Mouse (Mus musculus) hindbrain, embryonic 16.5 days (tissue): ENCODE results near the gene Scn8a. TPM values are rescaled to one million over a fixed set of nuclear protein-coding genes. Genes with fewer than 3 reads are reported as not detected.

Experiments
- ATAC-seq: fragments of 200-750 bp; cut with Nextera tagmentation; 2 replicates; pipeline ENCODE4 v1.8.0; 2017; ENCODE audit warnings: moderate TSS enrichment, moderate library complexity
- H3K27ac ChIP-seq: fragments of 300-500 bp; sonication (generic); 2 replicates; pipeline ENCODE4 v1.5.1; 2014; ENCODE audit warnings: low read depth, mild to moderate bottlenecking, control low read depth, low read length, moderate library complexity
- H3K27me3 ChIP-seq: fragments of 300-500 bp; sonication (generic); replicated peaks from 2 replicates; pipeline ENCODE4 v1.6.1; 2014; ENCODE audit warnings: low read length; ENCODE audit not compliant: control insufficient read depth, insufficient read depth
- H3K36me3 ChIP-seq: fragments of 300-500 bp; sonication (generic); 2 replicates; pipeline ENCODE4 v1.6.1; 2014; ENCODE audit warnings: mild to moderate bottlenecking, low read length, moderate library complexity, mixed read lengths; ENCODE audit not compliant: control insufficient read depth, insufficient read depth
- H3K4me1 ChIP-seq: fragments of 300-500 bp; sonication (generic); 2 replicates; pipeline ENCODE4 v1.6.1; 2014; ENCODE audit warnings: low read depth, low read length; ENCODE audit not compliant: control insufficient read depth, insufficient read depth
- H3K4me2 ChIP-seq: fragments of 300-500 bp; sonication (generic); 2 replicates; pipeline ENCODE4 v1.6.1; 2014; ENCODE audit warnings: mild to moderate bottlenecking, low read length, control low read depth, moderate library complexity
- H3K4me3 ChIP-seq: fragments of 300-500 bp; sonication (generic); 2 replicates; pipeline ENCODE4 v1.5.1; 2014; ENCODE audit warnings: mild to moderate bottlenecking, low read length, control low read depth, moderate library complexity
- H3K9ac ChIP-seq: fragments of 300-500 bp; sonication (generic); 2 replicates; pipeline ENCODE4 v1.6.1; 2014; ENCODE audit warnings: low read depth, mild to moderate bottlenecking, control low read depth, low read length, moderate library complexity
- H3K9me3 ChIP-seq: fragments of 300-500 bp; sonication (generic); 2 replicates; pipeline ENCODE4 v1.6.1; 2014; ENCODE audit warnings: mild to moderate bottlenecking, low read length, moderate library complexity; ENCODE audit not compliant: control insufficient read depth
- WGBS: fragments of 180-500 bp; shearing (Covaris S2); extraction: QIAGEN DNeasy Blood & Tissue Kit; methylation state at CpG from one replicate; pipeline ENCODE4 v1.1.7; 2014; 5-methylcytosine and 5-hydroxymethylcytosine counted together
- polyA plus RNA-seq: library from polyadenylated mRNA; unstranded; fragments of >200 nt; fragmentation: Nextera tagmentation; extraction: Ambion mirVana; gene quantifications from 2 replicates; pipeline ENCODE4 v1.2.1, GENCODE M21; 2015

The Scn8a gene
- polyA plus RNA-seq, 1 experiment from 2014 or later, result 11.6 TPM

- ATAC-seq, result peak; percentile 65; the same call in 1 of the 2 replicates
- peaks cover 3% of the 10 kb centered on the region; the same call in 1 of the 2 replicates for H3K36me3 ChIP-seq
- H3K27me3 ChIP-seq, result no peaks in the 10 kb centered on the region
- no peak overlapping the region for H3K9ac ChIP-seq
- WGBS, result 15% methylated on average over 14 of the region's 15 CpGs
- H3K4me1 ChIP-seq, result peaks cover 4% of the 10 kb centered on the region; the same call in 1 of the 2 replicates
- no peaks in the 10 kb centered on the region for H3K9me3 ChIP-seq
- H3K27ac ChIP-seq, result no peak overlapping the region
- H3K4me3 ChIP-seq, result peak overlapping the region; percentile 29
- H3K4me2 ChIP-seq, result peak overlapping the region; percentile 52
Observed at GRCm38 (mm10) chr15:101006251-101007040, 136.8 kb downstream of the Scn8a start.

DNA sequence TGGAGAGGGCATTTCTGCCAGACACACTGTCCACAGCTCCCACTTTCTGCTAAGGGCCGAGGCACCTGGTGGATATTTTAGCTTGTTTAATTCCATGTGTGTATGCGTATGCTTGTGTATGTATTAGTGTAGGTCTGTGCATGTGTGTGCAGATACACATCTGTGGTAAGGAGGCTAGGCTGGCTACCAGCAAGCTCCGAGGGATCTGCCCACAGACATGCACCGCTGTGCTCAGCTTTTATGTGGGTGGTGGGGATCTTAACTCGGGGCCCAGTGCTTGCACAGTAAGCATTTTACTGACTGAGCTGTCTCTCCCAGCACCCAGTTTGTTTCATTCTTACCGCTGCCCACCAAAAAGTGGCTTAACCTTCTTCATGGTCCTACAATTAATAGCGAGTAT, 137.6 kb downstream of the Scn8a start:
- no peak overlapping the region for H3K9ac ChIP-seq
- H3K4me3 ChIP-seq, result no peak overlapping the region
- ATAC-seq, result no peak
- H3K27ac ChIP-seq, result no peak overlapping the region
- peaks cover 4% of the 10 kb centered on the region; the same call in 1 of the 2 replicates for H3K4me1 ChIP-seq
- H3K27me3 ChIP-seq, result no peaks in the 10 kb centered on the region
- no peaks in the 10 kb centered on the region for H3K9me3 ChIP-seq
- 74% methylated on average over 7 of the region's 7 CpGs for WGBS
- H3K4me2 ChIP-seq, result no peak overlapping the region; the same call in none of the 2 replicates
- peaks cover 7% of the 10 kb centered on the region for H3K36me3 ChIP-seq

GRCm38 (mm10) chr15:101008386-101009010, 138.8 kb downstream of the Scn8a start:
- Histone ChIP-seq H3K27ac (no peak overlapping the region), H3K9ac (no peak overlapping the region), H3K4me1 (peaks cover 4% of the 10 kb centered on the region; the same call in 1 of the 2 replicates), H3K4me3 (no peak overlapping the region), H3K36me3 (peaks cover 12% of the 10 kb centered on the region), H3K9me3 (no peaks in the 10 kb centered on the region), H3K4me2 (no peak overlapping the region), H3K27me3 (no peaks in the 10 kb centered on the region)
- 71% methylated on average over 14 of the region's 14 CpGs for WGBS
- no peak for ATAC-seq

- ATAC-seq, result no peak
- Histone ChIP-seq H3K9me3 (no peaks in the 10 kb centered on the region), H3K4me3 (no peak overlapping the region), H3K4me1 (peaks cover 4% of the 10 kb centered on the region; the same call in 1 of the 2 replicates), H3K27ac (no peak overlapping the region), H3K4me2 (no peak overlapping the region), H3K27me3 (no peaks in the 10 kb centered on the region), H3K36me3 (peaks cover 20% of the 10 kb centered on the region), H3K9ac (no peak overlapping the region)
- 90% methylated on average over 6 of the region's 6 CpGs for WGBS
Observed at GRCm38 (mm10) chr15:101011352-101011751, 141.7 kb downstream of the Scn8a start.

DNA sequence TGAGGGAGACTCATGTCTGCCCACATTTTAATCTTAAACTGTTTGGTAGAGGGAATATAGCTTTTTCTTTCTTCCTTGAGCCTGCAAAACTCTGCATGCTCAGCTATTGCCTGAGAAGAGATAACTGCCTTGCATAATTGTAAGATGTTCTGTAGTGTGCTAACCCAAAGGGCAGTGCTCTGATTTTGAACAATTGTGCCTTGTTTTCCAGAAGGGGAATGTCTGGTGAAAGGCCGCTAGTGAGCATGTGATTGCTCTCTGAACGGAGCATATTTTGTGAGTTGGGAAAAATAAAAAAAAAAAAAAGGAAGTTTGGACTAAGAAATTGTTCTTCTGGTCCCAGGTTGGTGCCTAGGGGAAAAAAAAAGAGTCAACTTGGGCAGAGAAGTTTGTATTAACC, 159.3 kb downstream of the Scn8a start:
- Histone ChIP-seq H3K4me3 (no peak overlapping the region), H3K27ac (no peak overlapping the region), H3K27me3 (no peaks in the 10 kb centered on the region), H3K4me2 (no peak overlapping the region), H3K36me3 (peaks cover 6% of the 10 kb centered on the region), H3K9me3 (no peaks in the 10 kb centered on the region), H3K4me1 (no peaks in the 10 kb centered on the region), H3K9ac (no peak overlapping the region)
- ATAC-seq, result no peak
- WGBS, result 61% methylated on average over 2 of the region's 2 CpGs

GRCm38 (mm10) chr15:101039651-101040050, 170.0 kb downstream of the Scn8a start:
- 57% methylated on average over 17 of the region's 17 CpGs for WGBS
- H3K36me3 ChIP-seq, result peaks cover 22% of the 10 kb centered on the region
- H3K9me3 ChIP-seq, result no peaks in the 10 kb centered on the region
- no peak overlapping the region for H3K4me3 ChIP-seq
- H3K27me3 ChIP-seq, result peaks cover 4% of the 10 kb centered on the region
- H3K4me1 ChIP-seq, result no peaks in the 10 kb centered on the region
- no peak overlapping the region for H3K27ac ChIP-seq
- no peak for ATAC-seq
- H3K9ac ChIP-seq, result no peak overlapping the region
- no peak overlapping the region for H3K4me2 ChIP-seq

DNA sequence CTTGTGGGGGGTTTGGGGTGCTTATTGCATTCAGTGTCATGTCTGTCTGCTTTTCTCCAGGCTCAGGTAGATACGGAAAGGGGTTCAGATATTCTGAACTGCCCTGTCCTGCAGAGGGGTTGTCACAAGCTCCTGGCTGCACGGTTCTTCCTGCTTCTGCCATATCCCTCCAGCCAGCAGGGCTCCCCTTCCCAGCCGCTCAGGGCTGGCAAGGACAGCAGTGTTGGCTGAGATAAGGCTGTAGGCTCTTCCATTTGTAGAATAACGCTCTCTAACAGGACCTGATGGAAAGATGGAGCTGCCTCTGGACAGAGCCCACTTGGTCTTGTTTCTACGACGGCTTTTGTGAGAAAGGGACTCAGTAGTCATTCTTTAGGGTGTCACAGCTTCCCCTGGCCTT, 172.3 kb downstream of the Scn8a start:
- H3K4me3 ChIP-seq, result no peak overlapping the region
- no peak overlapping the region for H3K27ac ChIP-seq
- H3K36me3 ChIP-seq, result peaks cover 11% of the 10 kb centered on the region; the same call in 1 of the 2 replicates
- 77% methylated on average over 6 of the region's 6 CpGs for WGBS
- H3K27me3 ChIP-seq, result peaks cover 16% of the 10 kb centered on the region
- no peak for ATAC-seq
- H3K9ac ChIP-seq, result no peak overlapping the region
- no peaks in the 10 kb centered on the region for H3K9me3 ChIP-seq
- peaks cover 12% of the 10 kb centered on the region for H3K4me1 ChIP-seq
- no peak overlapping the region for H3K4me2 ChIP-seq

DNA sequence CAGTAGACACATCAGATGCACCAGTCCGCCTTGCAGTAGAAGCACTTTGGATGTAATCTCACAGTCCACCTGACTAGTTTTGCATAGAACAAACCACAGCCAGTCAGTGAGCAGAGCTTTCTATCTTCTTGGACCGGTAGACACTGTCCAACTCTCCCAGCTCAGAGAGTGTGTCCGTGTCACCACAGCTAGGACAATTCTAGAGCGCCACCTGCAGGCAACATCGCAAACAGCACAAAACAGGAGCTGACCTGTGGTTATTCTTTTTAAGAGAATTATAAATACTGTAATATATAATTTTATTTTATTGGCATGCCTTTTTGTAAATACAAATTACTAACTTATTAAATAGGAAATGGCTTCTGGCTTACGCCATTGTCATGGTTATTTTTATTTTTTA, 173.0 kb downstream of the Scn8a start:
- H3K9ac ChIP-seq, result no peak overlapping the region
- H3K27me3 ChIP-seq, result peaks cover 18% of the 10 kb centered on the region
- no peak overlapping the region for H3K4me2 ChIP-seq
- H3K27ac ChIP-seq, result no peak overlapping the region
- H3K36me3 ChIP-seq, result peaks cover 10% of the 10 kb centered on the region; the same call in 1 of the 2 replicates
- WGBS, result 31% methylated on average over 6 of the region's 6 CpGs
- H3K4me1 ChIP-seq, result peaks cover 16% of the 10 kb centered on the region
- H3K9me3 ChIP-seq, result no peaks in the 10 kb centered on the region
- ATAC-seq, result no peak
- H3K4me3 ChIP-seq, result no peak overlapping the region

DNA sequence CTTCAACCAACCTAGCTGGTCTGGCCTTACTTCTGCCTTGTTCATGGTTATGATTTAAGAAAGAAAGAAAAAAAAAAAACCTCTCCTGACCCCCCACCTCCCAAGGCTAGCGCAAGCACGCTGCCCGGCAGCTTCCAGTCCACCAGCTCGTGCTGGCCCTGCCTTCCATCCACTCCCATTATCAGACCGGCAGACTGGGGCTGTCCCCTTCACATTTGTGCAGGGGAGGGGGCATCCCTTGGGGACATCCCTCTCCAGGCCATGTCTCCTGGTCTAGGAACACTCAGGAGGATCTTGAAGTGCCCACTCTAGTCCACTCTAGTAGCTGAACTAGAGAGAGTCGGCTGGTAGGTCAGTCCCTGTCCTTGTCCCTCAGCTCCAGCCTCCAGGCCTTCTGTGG, 174.9 kb downstream of the Scn8a start:
- peaks cover 10% of the 10 kb centered on the region; the same call in 1 of the 2 replicates for H3K36me3 ChIP-seq
- ATAC-seq, result no peak
- no peak overlapping the region for H3K27ac ChIP-seq
- peaks cover 26% of the 10 kb centered on the region for H3K27me3 ChIP-seq
- no peak overlapping the region for H3K4me2 ChIP-seq
- H3K9ac ChIP-seq, result no peak overlapping the region
- no peaks in the 10 kb centered on the region for H3K9me3 ChIP-seq
- H3K4me1 ChIP-seq, result peaks cover 16% of the 10 kb centered on the region
- no peak overlapping the region for H3K4me3 ChIP-seq
- WGBS, result 45% methylated on average over 6 of the region's 6 CpGs
